Mouse (Mus musculus) megakaryocyte, embryonic 14.5 days (primary cell): Measurements from ENCODE around the gene Gm20388.

Source experiments
- FLI1 ChIP-seq: IDR thresholded peaks from 2 replicates; pipeline ENCODE4 v1.6.1; 2012; ENCODE audit warnings: low read length, inconsistent platforms, mixed read lengths
- GATA1 ChIP-seq: IDR thresholded peaks from 3 replicates; pipeline ENCODE4 v1.6.1; 2012; ENCODE audit warnings: mixed read lengths, low read length, inconsistent platforms, borderline replicate concordance

- no peak for TF ChIP-seq GATA1
- TF ChIP-seq FLI1 = no peak
These were observed 1563.7 kb downstream of the Gm20388 start for GRCm38 (mm10) chr8:121474161-121474897.
